Mouse (Mus musculus): Measurements from ENCODE around the gene Gsdma3.

- TF ChIP-seq CTCF (IDR thresholded peaks at IDR 0.05; ENCODE audit: low read depth) (no peak), EP300 (IDR thresholded peaks at IDR 0.05; ENCODE audit: low read depth) (no peak)
Observed at GRCm38 (mm10) chr11:98599291-98599690, 26.9 kb upstream of the Gsdma3 start.

Measured in heart, postnatal 0 days (tissue).